Mouse (Mus musculus) testis, postnatal 10 days (tissue): ENCODE measurements at regions not wholly inside any gene's neighbourhood (a gene's known extent, or its start where the extent isn't known, plus 50 kb on each side); places are given as distances from the start of the nearest gene placed in this dataset.

ENCODE experiments used
- DNase-seq: peaks from one replicate; pipeline ENCODE4 v3.0.0; 2021; ENCODE audit warnings: low spot score

DNA sequence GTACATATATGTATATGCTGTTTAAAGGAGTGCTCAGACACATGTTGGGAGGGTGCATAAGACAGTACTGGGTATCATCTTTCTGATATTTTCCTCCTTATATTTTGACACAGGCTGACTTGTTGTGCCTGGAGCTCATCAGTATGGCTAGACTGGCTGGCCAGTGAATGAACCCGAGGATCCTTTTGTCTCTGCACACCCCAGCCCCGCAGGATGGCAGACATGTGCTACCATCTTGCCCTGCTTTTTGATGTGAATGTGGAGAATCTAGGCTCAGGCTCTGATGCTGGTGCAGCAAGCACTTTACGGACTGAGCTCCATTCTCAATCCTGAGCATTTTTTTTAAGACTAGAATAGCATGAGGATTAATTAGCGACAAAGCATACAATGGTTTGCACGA lies 332.4 kb upstream of the Sox9 start:
- no peak for DNase-seq

DNA sequence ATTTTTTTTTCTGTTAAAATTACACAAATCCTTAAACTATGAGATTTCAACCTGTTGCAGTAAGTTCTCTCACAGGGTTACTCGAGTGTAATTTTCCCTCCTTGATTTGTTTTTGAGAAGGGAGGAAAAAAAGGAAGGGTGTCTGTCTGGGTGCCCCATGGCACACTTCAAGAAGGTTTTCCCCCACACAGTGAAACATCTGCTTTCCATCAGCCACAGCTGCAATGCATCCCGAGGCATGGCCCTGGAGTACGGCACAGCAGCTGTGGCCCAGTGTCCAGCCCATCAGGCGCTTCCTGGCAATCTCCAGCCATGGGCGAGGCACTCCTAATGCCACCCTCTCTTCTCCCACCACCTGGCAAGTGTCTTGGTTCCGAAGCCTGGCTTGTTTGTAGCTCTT lies 331.8 kb upstream of the Sox9 start:
- no peak for DNase-seq

DNA sequence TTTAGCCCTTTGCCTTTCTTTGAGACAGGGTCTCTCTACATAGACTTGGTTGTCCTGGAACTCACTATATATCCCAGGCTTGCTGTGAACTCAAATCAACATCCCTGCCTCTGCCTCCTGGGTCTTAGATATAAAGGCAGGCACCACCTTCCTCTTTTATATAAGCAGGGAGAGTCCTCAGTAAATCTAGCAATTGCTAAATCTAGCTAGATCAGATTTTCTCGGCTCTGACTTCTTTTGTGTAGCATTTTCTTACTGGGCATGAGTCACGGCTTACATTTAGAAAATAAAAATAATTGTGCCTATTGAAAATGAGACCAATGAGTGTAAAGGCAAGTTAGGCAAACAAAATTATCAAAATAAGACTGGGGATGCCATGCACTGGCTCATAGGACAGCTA lies 323.9 kb upstream of the Sox9 start:
- no peak for DNase-seq

DNA sequence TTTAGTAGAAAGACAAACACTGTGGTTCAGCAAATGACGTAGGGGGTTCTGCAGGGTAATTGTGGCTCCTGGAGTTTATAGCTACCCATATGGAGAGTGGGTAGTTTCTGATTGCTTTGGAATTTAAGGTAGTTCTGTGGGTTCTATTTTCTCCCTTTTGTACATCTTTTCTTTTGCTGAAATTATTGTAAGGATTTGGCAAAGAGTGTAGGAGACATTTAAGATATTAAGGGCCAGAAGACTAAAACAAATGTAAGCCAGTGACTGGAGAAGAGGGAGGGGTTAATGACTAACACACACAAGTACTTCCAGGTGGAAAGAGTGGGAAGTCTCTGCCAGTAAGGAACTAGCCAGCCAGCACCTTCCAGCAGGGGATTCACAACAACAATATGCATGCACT lies 318.9 kb upstream of the Sox9 start:
- no peak for DNase-seq

DNA sequence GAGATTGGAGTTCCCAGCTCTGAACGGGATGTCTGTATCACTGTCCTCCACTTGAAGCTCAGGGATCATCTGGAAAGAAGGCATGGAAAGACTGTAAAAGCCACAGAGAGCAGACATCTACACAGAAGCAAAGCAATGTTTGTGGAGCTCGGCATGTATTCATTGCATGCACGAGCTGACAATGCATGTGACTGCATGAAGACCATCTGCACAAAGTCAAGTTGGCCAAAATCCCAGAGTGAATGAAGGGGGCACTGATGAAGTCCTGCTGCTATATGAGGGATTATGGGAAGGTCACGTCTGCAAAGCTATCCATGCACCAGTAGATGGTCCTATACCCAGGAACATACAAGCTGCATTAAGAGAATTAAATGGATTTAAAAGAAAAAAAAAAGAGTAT lies 317.6 kb upstream of the Sox9 start:
- no peak for DNase-seq

DNA sequence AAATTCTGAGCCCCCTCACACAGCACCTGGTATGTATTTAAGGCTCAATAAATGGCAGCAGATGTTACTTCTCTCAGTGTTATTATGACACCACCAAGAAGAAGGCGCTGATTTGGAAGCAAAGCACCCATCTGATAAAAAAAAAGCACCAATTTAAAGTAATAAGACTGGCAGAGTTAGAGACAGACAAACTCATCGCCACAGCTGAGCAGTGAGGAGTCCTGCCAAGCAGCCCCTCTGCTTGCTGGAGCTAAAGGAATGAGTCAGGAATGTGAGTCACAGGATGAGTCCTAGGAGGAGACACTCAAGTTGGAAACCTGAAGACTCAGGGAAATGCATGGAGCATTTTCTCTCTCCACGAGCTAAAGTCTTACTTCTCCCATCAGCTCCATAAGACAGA lies 311.7 kb upstream of the Sox9 start:
- no peak for DNase-seq

DNA sequence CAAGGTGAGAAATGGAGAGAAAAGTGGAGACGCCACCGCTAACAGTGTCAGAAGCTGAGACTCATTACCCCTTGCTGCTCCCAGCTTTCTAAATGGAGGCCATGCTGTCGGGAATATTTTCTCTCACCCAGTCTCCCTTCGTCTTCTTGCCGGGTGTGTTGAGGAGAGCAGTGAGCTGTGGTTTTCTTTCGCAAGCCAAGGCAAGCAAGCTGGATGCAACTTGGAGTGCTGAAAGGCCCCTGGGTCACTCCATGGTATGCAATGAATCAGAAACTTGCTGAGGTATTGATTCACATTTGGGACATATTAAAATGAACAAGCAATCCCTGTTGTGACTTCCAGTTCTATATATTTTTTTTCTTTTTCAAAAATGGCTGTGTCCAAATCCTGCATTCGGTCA lies 308.8 kb upstream of the Sox9 start:
- no peak for DNase-seq

DNA sequence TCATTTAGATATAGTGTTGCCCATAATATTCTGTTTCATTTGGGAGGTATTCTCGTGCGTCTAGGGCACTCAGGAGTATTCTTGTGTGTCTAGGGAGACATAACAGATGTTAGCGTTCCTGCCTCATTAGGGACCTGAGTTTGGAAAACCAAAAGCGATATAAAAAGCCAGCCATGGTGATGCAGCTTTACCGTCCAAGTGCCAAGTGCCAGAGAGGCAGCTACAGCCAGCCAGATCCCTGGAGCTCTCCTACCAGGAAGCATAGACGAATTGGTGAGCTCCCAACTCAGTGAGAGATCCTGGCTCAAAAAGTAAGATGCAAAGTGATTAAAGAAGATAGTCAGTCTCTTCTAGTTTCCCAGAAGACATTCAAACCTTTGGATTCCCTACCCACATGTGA lies 308.3 kb upstream of the Sox9 start:
- DNase-seq, result no peak

DNA sequence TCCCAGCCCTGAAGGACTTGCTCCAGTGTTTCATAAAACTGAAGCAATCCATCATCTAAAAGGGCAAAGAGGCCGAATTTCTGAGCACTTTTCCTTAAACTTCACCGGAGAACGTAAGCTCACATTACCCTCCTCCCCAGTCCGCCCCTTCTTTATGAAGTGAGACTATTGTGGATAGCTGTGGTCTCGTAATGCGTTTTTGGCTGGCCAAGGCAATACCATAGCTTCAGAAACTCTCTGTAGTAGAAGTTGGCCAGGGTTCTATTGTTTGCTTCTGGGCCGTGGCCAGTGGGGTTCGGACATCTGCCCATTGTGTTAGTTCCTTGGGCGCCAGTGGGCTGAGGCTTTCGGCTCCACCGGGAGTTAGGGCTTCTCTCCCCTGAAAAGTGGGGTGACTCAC lies 301.7 kb upstream of the Sox9 start:
- DNase-seq, result no peak

DNA sequence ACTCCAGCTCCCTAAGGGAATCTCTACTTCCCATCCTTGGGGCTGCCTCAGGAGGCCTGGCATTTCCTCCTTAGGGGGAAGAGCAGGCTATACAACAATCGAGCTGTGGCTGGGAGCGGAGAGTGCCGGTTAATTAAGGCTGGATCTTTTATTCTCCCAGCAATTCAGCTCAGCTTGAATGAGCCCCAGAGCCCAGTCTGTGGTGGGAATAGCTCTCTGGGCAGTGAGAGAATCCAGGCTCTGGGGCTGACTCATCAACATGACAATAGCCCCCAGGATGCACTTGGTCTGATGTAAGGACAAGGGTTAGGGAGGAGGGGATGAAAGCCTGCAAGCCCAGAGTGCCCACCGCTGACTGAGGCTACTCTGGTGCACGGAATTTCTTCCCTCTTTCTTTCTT lies 280.2 kb upstream of the Sox9 start:
- DNase-seq, result no peak

DNA sequence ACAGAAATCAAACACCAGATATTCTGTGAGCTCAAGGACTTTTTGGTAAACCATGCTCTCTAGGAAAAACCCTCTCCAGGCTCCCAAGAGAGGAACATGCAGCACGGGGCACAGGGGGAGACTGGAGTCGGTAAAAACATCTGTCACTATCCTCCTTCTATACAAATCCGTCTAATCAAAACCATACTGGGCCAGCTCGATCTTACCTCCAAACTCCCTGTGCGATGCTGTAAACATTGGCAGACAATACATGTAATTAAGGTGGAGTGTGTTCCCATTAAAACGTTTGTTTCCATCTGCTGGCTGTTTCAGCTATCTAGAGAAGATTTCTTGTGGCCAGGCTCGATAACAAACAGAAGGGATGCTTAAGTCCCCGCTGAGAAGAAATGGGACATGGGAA lies 262.9 kb upstream of the Sox9 start:
- no peak for DNase-seq

DNA sequence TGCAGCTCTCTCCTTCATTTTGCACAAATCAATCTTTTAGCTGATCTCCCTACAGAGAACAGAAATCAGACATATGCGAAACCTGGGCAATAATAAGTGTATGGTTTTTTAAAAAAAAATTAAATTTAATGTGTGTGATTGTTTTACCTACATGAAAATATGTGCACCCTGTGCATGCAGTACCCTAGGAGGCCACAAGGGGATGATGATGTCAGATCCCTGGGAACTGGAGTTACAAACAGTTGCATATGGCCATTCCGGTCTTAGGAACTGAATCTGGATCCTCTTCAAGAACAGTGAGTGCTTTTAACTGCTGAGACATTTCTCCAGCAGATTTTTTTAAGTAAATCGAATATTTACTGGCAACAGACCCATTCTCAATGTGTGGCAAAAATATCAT lies 257.0 kb upstream of the Sox9 start:
- no peak for DNase-seq

DNA sequence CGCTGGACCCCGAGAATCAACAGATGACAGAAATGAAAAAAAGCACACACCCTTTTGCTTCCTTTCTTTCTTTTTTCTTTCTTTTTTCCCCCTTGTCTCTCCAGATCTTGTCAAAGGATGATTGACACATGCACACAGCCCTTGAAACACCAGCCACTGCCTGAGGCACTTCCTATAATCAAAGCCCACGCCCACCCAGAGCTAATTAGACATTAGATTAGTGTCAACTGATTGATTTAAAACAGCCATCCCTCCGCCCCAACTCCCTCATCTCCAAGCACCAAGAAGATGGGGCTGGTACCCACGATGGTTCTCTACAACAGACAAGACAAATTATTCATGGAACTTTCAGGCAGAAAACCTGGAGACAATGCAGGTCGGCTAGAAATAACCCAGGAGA lies 239.5 kb upstream of the Sox9 start:
- no peak for DNase-seq

DNA sequence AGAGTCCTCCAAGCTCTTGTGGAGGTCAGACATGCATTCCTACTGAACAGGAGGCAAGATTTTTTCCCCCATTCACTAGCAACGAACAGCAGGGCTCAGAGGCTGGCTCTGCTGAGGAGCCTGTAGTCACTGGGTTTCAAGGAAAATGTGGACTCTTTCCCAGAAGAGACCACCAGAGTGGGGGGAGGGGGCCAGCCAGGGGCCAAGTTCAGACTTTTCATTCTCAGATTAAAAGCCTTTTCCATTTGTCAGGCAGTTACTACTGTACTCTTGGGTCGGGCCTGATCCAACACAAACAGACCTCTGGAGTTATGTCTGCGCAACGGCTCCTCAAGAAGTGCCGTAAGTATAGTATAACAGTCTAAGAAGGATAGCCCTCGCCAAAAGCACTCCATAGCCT lies 238.6 kb upstream of the Sox9 start:
- DNase-seq, result no peak

DNA sequence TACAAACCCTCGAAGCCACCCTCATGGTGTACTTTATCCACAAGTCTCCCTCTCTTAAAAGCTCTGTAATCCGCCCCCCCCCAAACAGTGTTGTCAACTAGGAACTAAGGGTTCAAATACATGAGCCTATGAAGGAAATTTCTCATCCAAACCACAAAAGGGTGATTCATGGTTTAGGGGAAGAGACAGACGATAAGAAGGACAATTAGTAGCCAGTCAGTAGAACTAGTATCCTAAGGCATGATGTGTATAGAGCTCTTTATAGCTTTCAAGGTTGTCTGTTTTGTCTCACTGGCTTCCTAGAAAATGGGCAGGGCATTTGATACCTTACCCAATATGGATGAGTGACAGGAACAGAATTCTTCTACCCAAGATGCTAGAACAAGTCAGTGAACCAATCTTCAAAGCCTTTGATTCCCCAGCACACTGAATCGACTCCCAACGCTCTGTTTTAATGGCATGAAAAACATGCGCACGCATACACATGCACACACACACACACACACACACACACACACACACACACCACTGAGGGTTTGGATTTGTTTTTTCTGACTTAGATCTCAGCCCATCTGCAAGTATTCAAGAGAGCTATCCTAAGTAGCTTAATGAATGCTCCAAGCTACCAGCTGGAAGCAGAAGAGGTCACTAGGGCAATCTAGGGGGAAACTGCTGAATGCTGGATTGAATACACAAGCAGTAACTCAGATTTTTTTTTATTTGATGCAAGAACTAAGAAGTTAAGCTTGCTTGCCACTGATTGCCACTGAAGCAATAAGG lies 236.6 kb upstream of the Sox9 start:
- no peak for DNase-seq

DNA sequence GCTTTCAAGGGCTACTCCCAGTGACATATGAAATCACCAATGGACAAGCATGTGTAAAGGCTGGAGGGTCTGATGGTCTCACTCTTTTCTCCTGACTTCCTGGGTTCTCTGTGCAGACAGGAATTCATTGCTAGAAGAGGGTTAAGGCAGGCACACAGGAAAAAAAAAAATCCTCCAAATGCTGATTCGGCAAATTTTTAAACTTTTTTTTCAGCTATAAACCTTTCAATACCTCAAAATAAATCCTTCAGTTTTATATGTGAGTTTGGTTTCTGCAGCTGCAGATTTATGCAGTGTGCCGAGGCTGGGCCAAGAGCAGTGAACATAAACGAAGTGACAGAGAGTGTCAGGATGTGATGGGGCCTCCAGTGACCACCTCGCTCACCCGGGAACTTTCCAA lies 235.9 kb upstream of the Sox9 start:
- DNase-seq, result no peak

DNA sequence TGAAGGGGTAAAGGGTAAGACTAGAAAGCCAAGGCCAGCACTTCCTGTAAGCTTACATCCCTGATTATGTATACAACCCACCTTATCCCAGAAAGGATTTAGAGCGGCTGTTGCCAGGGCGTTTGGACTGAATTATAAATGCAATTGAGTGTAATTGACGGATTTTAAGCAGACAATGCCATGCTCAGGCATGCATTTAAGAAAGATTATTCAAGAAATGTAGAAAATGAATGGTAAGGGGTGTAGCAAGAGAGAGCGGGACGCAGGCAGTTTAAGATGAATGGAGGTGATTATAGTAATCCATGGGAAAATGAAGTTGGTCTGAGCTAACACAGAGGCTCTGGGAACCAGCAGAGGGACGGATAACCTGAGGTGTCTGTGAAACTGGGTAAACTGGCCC lies 229.2 kb upstream of the Sox9 start:
- DNase-seq, result no peak

DNA sequence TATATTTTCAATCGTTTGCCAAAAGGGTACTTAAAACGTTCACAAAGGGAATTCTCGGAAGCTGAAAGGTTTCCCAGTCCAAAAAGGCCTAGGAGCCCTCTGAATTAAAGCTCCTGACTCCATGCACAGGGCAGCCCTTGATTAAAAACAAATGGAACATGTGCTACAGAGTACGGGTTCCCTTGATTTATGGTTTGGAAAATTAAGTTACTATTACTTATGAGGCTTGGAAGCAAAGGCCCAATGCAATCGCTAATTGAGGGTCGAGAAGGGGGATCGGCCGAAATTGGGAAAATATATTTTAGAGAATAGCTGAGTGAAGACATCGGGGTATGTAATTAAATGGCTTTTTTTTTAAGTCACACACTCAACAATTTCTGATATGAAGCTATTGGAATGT lies 219.0 kb upstream of the Sox9 start:
- no peak for DNase-seq

DNA sequence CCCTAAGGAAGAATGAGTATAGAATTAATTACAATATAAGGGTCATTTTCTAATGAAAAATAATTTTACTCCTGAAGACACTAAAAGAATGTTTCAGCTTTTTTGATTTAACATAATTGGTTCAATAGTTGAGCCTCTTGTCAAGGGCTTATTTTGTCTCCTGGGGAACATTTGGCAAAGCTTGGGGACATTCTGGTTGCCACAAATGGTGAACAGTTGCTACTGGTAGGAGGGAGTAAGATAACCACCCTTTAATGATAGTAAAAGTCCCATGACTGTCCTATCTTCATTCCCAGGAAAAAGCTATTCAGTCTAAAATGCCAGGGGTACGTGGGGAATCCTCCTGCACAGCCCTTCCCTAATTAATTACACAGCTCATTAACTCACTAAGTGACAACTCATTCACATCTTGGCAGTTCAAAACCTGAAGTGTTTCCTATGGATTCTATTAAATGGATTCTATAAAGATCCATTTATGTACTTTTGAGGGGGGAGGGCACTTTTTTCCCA lies 217.3 kb upstream of the Sox9 start:
- DNase-seq, result no peak

DNA sequence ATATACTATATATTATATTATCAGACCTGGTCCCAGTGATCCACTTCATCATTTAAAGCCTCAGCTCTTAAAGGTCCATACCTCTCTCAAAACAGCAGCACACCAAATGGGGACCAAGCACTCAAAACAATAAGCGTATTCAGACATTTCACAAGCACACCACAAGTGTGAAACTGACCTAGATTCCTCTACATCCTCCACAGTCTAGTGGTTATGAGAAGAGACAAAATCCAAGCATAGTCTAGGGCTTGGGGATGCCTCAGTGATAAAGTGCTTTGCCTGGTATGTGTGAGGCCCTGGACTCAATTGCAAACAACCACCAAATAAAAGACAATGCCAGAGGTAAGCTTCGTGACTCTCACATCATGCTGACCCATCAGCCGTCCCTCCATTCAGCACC lies 216.0 kb upstream of the Sox9 start:
- no peak for DNase-seq

DNA sequence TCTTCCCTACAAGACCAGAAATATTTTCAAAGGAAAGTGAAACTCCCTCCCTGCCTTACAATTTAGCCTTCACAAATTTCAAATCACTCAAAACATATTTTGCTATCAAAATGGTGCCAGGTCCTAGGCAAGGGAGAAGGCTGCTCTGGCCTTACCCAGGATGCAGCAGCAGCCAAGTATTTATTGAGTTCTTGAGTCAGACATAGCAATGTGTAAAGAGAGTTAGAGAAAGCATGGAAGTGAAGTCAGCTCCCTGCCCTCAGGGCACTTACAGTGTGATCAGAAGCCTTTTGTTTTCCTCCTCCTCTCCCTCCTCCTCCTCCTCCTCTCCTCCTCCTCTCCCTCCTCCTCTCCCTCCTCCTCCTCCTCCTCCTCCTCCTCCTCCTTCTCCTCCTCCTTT lies 194.6 kb upstream of the Sox9 start:
- no peak for DNase-seq

DNA sequence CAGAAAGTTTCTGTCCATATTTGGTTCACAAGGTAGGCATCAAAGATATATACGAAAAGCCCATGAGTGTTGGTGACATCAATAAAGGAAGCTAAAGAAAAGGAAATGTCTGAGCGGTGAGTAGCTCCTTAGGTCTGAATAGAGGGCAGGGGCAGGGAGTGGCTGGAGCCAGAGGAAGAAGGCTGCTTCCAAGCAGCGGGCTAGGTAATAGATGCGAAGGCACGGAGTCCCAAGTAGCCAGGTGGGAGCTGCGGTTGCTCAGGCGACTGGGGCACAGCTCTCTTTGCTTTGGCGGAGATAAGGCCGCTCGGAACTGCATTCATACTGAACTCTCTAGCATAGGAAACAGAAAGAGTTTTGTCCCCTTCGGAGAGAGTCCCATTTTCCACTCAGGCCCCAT lies 193.9 kb upstream of the Sox9 start:
- no peak for DNase-seq

DNA sequence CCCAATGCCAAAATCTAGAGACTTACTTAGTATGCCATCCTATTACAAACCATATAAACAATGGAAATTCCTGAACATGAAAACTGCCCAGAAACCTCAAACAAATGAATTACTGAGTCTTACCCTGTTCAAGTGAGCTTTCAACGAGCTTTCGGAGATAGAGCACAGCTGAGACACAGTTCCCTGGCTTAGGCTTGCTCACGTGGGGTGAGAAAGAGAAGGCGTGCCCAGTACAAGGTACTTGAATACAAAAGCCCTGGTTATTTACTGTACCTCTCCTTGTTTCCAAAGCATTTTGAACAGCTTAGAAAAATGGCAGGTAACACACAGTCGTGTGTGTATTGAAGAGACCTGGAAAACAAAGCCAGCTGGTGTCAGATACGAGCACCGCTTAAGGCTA lies 191.8 kb upstream of the Sox9 start:
- no peak for DNase-seq

DNA sequence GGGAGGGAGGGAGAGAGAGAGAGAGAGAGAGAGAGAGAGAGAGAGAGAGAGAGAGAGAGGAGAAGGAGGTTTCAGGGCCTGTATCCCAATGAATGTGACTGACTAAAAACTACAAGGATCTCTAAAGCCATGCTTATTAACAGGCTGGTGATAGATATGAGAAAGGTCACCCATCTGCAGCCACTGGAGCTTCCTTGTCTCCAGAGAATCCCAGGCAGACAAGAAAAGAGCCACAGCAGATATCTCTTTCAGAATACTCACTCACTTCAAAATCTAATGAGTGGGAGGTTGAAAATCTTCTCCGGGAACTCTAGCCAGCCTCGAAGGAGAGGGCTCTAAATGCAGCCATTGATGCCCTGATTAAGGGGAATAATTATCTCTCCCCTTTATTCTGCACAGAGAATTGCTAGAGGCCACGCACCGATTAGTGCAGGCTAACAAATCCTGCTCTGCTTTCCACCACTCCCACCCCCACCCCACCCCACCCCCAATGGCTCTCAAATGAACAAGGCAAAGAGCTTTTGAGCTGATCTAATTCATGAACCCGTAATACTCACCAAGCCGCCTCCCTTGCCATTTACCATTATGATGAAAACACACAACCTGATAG lies 189.5 kb upstream of the Sox9 start:
- DNase-seq, result no peak
